Comparison of ENCODE assay signal across 20 mouse cellular contexts in genomic region chr14:51495781-51496180, GRCm38 (mm10). TPM values are rescaled to one million over a fixed set of nuclear protein-coding genes. Genes with fewer than 3 reads are reported as not detected.
"Had no signal": no experiment of that assay in that cellular context is flagged by ENCODE, and none has a peak within 500 bp of the region (broad histone marks: within the 10 kb centered on the region; RNA-seq: fewer than 3 reads in every experiment).

No protein-coding gene starts in this region.

- H3K4me3 ChIP-seq: left cerebral cortex, adult 2 months; liver, embryonic 13.5 days; lung, embryonic 15.5 days; midbrain, embryonic 12.5 days; neural tube, embryonic 13.5 days had no signal

- DNase-seq: kidney, adult 11 months; kidney, adult 9 months; liver; liver, embryonic 13.5 days; liver, postnatal 0 days; right cerebral cortex, adult 18-20 months; right cerebral cortex, postnatal 25 days; thymus, postnatal 4 days had no signal

- H3K27ac ChIP-seq: kidney, postnatal 0 days; left cerebral cortex, adult 2 months; liver, embryonic 13.5 days; lung, embryonic 15.5 days; midbrain, embryonic 12.5 days; neural tube, embryonic 13.5 days; stomach, postnatal 0 days had no signal

- H3K9ac ChIP-seq: liver, embryonic 13.5 days; liver, postnatal 0 days; lung, embryonic 15.5 days; midbrain, embryonic 12.5 days; neural tube, embryonic 13.5 days had no signal

- H3K9me3 ChIP-seq: liver, embryonic 13.5 days; lung, embryonic 15.5 days; midbrain, embryonic 12.5 days; neural tube, embryonic 13.5 days had no signal

- ATAC-seq: liver, postnatal 0 days; midbrain, embryonic 16.5 days had no signal

- H3K27me3 ChIP-seq: liver, embryonic 13.5 days; lung, embryonic 15.5 days; midbrain, embryonic 12.5 days; neural tube, embryonic 13.5 days had no signal

- H3K4me1 ChIP-seq: liver, embryonic 13.5 days; lung, embryonic 15.5 days; midbrain, embryonic 12.5 days; neural tube, embryonic 13.5 days had no signal

- H3K4me2 ChIP-seq: liver, embryonic 13.5 days; lung, embryonic 15.5 days; midbrain, embryonic 12.5 days; neural tube, embryonic 13.5 days had no signal

- H3K36me3 ChIP-seq: liver, embryonic 13.5 days; lung, embryonic 15.5 days; midbrain, embryonic 12.5 days; neural tube, embryonic 13.5 days had no signal

RNA-seq across cellular contexts. Expression of gene Vmn2r89, which starts 44.1 kb away (rescaled TPM):
- total RNA-seq: layer of hippocampus, postnatal 25 days; left cerebral cortex, adult 2 months; left cerebral cortex, postnatal 14 days had no signal
- polyA plus RNA-seq: kidney, postnatal 0 days; large intestine, adult 2 months; limb, embryonic 11.5 days; liver, embryonic 13.5 days; liver, postnatal 0 days; lung, embryonic 15.5 days; midbrain, embryonic 12.5 days; midbrain, embryonic 16.5 days; neural tube, embryonic 13.5 days; small intestine, adult 2 months; stomach, postnatal 0 days had no signal

RNA-seq across cellular contexts. Expression of gene Gm5622, which starts 56.8 kb away (rescaled TPM):
- total RNA-seq: layer of hippocampus, postnatal 25 days; left cerebral cortex, adult 2 months; left cerebral cortex, postnatal 14 days had no signal
- polyA plus RNA-seq: kidney, postnatal 0 days; large intestine, adult 2 months; limb, embryonic 11.5 days; lung, embryonic 15.5 days; midbrain, embryonic 12.5 days; midbrain, embryonic 16.5 days; neural tube, embryonic 13.5 days; small intestine, adult 2 months; stomach, postnatal 0 days had no signal
